Mouse (Mus musculus) kidney, postnatal 36 days (tissue): ENCODE measurements around the gene Sh3rf1.
A peak's percentile ranks its signal among the peaks of the same experiment; 100 is the strongest.
"Not testable (repeated sequence)": the region's sequence is repeated elsewhere in the genome, so short reads cannot be mapped to it uniquely, and the experiment has no call there.

Experiments used
- DNase-seq, 2 experiments: peaks; one replicate each; pipeline ENCODE4 v3.0.0; 2021 to 2022; ENCODE audit warnings: mixed read lengths in 2 of 2

Gene Sh3rf1

DNA sequence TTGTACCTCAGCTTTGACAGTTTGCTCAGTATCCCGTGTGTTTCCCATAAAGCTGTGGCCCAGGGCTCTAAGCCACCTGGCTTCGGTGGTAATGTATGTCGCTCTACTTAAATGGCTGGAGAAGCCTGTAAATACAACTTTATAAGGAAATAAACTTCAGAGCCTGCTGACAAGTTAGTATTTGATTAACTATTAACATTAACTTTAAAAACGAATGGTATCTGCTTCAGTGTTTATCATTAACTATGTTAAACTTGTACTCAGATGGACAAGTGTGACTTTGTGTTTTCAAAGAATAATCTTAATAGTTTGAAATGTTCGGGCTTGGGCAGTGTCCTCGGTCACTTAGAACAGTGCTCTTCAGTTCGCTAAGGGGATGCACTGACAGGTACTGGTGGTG, 151.5 kb downstream of the Sh3rf1 start:
- no peak for DNase-seq

DNA sequence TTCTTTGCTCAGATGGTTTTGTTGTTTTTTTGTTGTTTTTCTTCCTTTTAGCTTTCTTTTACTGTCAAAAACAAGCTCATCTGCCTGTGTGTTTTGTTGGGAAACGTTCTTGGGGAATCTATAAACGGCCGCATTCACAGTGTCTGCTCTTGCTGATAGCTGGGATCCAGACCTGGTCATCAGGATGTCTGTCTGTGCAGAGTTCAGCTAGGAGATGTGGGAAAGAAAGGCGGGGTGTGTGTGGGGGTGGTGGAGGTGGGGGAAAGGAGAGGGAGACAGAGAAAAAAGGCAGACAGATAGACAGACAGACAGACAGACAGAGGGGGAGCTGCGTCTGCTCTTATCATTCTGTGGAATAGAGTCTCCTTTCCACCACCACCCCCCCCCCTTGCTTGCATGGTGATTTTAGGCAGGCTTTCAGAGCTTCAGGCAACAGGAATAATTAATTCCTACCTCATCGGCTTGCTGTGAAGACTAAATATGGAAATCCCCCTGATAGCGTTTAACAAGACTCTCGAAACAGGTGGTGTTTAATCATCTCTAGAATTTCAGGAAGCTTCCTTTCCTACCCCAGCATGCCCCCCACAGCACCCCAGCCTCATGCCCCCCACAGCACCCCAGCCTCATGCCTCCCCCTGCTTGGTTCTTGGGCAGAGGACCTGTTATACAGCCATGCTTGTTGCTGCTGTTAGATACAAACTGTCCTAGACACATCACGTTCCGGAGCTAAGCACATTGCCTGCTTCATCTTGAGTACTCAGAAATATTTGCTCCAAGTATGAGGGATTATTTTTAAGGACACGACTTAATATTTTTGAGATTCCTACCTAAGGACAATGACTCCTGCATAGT, 155.4 kb downstream of the Sh3rf1 start:
- DNase-seq, result no peak

DNA sequence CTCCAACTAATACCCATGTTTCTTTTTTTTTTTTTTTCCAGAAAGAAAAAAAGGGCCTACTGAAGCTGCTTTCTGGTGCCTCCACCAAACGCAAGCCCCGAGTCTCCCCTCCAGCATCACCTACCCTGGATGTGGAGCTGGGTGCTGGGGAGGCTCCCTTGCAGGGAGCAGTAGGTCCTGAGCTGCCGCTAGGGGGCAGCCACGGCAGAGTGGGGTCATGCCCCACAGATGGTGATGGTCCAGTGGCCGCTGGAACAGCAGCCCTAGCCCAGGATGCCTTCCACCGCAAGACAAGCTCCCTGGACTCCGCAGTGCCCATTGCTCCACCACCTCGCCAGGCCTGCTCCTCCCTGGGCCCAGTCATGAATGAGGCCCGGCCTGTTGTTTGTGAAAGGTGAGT, 160.9 kb downstream of the Sh3rf1 start:
- DNase-seq, result peak in 1 of 2 experiments; percentile 70

DNA sequence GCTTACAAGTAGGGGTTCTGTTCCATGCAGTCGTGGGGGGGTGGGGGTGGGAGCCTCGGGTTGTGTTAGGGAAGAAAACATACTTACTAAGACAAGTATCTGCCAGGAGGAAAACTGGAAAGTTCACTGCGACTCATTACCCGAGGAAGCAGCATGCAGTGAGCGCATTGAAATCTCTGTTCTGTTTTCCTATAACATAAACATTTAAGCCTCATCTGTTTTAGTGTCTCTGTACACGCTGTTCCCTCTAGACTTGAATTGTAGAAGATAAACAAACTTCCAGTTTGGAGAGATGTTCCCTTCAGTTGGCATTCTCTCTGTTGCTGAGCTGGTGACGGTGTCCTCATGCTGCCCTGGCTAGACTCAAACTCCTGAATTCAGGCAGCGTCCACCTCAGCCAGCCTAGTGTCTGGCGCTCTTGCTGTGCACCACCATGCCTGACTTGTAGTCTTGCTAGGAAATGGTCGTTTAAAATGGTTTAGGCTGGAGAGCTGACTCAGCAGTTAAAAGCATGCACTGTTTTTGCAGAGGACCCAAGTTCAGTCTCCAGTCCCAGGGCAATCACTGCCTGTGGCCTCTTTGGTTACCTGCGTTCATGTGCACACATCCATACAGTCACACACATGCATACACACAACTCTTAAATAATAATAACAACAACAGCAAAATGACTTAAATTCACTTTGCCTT, 162.0 kb downstream of the Sh3rf1 start:
- no peak for DNase-seq

DNA sequence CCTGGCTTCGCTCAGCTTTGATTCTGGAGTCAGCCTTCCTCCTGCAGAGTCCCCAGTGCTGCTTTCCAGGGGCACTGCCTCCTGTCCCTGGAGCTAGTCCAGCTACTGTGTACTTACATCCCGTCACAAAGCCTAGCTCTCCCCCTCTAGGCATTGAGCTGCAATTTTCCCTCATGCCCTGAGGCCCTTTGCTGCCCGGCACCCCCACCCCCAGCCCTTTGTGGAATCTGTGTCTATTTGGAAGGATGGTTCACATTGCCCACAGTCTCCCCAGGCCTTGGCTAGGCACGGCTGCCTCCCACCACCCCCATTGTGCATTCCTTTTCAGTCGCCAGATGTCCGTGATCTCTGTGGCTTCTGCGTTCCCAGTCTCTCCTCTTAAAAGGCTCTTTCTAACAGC, 163.0 kb downstream of the Sh3rf1 start:
- no peak for DNase-seq

DNA sequence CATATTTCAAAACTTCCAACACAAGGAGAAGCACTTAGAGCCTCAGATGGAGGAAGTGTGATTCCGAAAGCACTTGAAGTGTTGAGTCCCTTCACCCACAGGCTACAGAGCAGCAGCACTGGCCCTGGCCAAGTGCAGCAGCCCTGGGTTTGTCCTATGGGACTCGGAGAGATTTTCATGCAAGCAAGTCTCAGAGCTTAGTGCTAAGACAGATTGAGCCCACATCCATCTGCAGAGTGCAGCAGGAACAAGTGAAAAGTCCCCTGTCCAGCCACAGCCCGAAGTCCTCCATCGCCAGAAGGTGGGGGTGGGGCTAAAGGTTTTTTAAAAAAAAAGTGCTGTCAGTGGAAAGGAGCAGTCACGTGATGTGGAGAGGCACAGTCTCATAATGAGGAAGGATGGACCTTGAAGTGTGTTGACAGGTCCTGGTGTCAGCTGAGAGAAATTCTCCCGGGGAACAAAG, 163.9 kb downstream of the Sh3rf1 start:
- peak; percentile 50 to 72 for DNase-seq

DNA sequence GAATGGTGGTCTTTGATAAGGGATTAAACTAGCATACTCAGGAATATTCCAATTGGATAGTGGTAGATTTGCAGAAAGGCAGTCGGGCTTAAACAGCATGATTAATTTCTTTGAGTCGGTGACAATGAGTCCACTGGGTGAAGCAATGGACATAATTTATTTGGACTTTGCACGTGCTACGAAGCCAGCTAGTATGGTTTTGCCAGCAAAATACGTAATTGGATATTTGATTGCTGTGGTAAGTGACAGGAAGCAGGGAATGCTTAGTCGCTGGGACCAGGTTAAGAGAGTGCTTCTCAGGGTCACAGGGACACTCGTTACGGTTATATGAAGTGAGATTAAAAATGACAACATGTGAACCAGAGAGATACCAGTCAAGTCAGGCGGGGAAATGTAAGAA, 164.7 kb downstream of the Sh3rf1 start:
- no peak for DNase-seq

DNA sequence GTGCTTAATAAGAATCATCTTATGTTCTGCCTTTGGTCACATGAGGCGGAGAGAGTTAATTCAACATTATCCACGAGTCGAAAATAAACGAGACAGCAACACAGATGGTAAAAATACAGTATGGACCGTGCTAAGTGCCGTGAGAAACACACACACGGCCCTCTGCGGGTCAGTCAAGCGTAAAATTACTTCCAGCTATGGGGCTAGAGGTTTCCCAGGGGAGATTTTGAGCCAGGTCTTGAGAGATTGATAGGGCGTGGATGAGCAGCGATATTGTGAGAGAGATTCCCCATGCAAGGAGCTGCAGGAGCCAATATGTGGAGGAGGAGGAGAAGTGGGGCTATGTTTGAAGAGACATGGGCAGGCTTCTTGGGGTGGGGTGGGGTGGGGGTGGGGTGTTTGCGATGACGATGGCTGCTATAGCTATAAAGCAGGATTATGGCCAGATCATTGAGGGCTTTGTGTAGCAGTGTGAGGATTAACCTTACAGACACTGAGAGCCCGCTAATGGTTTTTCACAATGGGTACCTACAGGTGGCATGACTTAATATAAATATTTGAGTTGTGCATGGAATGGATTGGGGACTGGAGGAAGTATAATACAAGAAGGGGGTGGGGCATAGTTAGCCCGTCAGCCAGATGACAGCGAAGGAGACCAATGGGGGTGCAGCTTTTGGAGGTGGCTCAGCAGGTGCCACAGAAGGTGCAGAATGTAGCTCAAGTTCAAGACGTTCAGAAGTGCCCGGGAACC, 166.8 kb downstream of the Sh3rf1 start:
- no peak for DNase-seq

DNA sequence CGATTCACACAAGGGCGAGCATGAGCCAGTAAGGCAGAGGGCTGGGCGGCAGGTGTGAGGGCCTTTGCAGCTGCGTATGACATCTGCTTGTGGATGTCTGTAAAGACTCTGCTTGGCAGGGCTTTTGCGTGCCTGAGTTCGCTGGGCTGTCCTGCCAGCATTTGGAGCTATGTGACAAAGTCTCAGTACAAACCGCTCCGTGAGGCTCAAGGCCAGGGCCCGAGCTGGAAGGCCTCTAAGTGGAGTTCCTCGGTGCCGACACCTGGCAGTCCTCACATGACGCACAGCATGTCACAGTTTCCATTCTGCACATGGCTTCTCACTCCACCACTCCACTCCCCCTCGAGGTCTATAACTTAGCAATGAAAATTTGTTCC, 167.4 kb downstream of the Sh3rf1 start:
- peak in 1 of 2 experiments; percentile 54 for DNase-seq

DNA sequence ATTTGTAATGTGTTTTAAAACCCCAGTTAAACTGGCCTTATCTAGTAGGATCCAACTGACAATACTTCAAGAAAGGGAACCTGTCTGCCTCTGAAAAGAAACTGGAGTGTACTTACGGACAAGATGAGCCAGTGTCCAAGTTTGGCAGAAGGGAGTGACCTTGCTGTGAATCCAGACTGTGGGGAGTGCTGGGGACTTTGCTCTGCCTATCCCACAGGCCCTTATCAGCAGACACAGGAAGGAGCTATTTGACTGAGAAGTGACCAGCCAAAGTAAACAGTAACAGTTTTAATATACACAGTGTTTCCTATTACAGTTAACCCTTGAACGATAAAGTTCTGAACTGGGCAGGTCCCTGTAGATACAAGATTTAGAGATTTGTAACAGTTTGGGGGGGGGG, 173.5 kb downstream of the Sh3rf1 start:
- no peak for DNase-seq

DNA sequence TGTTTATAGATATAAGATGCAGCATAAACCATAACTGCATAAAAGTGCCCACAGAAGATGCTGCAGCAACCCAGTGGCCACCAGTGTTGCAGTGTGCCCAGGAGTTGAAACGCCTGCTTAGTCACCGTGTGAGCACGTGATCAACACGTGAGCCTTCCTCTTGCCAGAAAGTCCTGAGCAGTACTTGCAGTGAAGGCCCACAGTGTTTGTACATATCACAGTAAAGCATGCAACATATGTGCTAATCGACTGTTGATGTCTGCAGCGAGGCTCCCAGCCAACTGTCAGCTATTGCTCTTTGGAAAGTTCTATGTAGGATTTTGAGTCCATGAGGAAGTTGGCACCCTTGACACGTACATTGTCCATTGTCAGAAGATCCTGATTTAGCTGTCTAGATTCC, 174.1 kb downstream of the Sh3rf1 start:
- DNase-seq, result peak; percentile 63 to 67

DNA sequence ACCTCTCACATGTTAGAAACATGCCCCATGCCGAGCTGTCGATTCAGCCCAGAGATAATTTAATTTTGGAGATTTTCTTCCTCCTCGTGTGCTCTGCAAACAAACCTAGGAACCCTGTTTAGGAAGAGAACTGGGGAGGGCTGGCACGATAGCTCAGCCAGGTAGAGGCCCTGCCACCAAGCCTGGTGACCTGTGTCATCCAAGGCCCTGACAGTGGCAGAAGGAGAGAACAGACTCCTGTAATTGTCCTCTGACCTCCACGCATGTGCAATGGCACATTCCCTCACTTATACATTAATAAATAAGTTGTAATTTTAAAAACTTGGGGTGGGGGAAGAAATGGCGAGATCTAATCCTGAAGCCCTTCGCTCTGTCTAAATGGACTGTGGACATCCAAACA, 179.2 kb downstream of the Sh3rf1 start:
- DNase-seq, result no peak

DNA sequence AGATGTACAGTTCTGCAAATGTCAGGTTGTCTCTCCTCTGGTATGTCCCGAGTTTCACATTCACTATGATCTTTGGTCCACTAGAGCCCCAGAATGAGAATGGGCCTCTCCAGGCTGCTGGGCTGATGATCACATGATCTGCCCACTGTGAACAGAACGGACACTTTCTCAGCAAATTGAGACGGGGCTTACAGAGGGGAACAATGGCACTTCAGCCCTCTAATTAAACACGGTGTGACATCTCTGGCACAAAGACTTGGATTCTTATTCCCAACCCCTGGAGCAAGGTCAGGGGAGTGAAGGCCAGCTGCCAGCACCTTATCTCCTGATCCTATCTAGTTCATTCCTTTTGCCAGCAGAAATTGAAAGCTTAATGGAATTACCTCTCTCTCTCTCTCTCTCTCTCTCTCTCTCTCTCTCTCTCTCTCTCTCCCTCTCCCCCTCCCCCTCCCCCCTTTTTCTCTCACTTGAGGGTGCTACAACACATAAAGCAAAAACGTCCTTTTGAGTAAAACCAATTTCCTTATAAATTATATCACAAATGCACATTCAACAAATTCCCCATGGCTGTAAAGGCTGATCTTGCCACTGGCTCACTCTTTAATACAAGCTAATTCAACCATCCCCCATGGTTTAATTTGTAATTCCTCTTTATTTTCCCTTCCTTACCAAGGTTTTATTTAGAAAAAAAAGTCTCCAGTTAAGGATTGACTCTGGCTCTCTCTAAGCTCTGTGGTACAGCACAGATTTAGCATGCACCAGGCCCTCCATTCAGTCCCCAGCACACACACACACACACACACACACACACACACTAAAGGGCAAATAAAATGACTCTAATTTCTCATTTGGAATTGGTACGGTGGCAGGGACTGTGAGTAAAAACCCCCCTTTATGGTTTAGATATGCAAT, 179.8 kb downstream of the Sh3rf1 start:
- peak; percentile 38 to 49 for DNase-seq

DNA sequence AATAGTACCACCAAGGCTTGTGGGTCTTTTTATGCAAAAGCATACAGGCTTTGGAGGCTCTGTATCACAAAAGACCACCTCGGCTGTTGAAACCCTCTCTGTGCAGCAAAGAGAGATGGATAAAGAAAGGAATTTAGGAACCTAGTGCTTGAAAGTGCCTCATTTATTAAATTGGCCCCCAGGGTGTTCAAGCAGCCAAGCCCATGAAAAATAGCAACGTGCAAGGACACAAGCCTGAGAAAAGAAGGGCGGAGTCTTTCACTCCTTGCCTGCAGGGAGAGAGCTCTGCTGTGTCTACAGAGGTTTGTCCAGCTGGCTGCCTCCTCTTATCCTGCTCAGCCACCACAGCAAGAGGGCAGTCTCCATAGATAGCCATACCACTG, 180.5 kb downstream of the Sh3rf1 start:
- DNase-seq, result peak in 1 of 2 experiments; percentile 12

DNA sequence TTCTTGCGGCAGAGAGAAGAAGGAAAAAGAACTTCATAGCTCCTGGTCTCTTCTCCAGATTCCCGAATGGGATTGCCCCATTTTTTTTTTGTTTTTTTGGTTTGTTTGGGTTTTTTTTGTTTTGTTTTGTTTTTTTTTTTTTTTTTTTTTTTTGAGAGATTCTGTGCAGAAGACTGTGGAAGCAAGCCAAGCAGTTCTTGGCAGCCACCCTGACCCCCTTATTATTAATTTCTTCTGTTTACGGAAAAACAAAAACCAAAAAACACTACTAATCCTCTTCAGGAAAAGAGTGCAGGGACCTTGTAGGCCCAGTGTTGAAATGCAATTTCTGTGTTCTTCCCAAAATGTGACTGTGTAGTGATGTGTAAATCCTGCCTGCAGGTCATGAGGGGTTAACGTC, 185.4 kb downstream of the Sh3rf1 start:
- DNase-seq, result peak in 1 of 2 experiments; percentile 43

DNA sequence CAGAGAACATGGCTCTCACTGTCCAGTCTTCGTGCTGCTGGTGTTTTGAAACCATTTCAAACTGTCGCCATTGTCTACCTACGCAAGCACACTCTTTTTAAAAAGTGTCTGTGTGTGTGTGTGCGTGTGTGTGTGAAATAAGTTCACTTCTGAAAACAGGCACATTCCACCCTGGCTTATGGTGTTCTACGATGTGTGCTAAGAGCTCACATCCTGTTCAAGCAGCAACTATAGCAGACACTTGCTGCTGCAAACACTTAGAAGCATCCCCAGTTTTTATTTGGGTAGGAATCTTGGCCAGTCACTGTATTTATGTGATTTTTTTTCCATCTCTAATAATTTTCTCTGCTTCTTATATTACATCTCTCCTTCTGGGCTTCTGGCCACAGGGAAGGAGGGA, 186.0 kb downstream of the Sh3rf1 start:
- not testable (repeated sequence) for DNase-seq

DNA sequence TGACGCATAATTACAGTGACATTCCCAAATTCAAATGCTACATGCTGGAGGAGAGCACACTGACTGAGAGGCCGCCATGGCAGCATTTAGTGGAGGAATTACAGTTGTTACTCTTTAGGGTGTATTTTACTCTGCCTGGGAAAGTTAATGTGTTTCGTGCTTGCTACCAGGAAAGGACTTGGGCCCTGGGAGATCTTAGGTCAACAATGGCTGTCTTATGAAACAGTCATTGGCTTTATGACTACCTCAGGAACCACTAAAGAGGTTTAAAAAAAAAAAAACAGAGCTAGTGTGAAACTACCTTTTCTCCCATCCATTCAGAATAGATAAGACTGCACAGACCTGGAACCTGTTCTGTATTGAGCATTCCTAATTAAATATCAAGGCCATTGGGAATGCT, 195.8 kb downstream of the Sh3rf1 start:
- no peak for DNase-seq

DNA sequence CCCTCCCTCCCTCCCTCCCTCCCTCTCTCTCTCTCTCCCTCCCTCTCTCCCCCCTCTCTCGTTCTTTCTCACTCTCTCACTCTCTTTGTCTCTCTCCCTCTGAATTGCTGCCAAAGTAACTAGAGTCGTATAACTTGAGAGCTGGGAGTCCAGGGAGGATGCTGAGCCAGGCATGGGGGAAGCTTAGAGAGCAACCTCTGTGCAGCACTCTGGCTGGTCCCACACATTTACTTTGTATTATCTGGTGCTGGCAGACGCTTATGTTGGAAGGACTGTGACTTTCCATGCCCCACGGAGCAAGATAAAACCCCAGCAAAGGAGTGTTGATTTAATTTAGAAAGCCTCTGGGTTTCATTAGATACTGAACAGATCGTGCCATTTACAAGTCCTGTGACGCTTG, 196.5 kb downstream of the Sh3rf1 start:
- DNase-seq, result no peak

DNA sequence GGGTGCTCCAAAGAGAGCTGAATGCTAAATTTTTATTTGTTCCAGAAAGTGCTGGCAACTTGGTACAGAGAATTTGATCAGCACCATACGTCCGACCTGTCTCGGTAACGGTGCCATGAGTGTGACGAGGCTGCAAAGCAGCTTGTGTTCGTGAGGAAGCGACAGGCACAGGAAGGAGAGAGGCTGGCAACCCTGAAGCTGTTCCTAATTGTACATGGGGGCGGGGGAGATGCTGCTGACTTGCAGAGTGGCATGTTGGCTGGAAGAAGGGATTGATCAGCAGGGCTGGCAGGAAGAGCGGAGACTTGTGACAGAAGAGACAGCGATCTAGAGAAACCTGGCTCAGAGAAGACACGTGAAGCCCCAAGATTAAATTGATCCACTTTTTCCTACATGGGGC, 197.9 kb downstream of the Sh3rf1 start:
- no peak for DNase-seq

DNA sequence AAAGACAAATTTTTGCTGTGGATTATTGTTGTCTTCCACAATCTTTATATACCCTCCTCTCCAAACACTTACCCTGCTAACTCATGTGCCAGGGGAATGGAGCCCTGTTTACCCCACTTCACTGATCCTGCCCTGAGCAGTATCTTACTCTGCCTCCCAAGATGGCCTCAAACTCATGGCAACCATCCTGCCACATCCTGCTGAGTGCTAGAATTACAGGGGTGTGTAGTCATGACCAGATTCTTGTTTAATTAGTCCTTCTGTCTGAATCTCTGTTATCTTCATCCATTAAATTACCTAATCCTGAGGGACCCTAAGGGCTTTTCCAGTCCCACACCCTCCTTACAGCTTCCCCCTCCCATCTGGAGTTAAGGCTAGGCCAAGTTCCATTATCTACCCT, 201.5 kb downstream of the Sh3rf1 start:
- no peak for DNase-seq

DNA sequence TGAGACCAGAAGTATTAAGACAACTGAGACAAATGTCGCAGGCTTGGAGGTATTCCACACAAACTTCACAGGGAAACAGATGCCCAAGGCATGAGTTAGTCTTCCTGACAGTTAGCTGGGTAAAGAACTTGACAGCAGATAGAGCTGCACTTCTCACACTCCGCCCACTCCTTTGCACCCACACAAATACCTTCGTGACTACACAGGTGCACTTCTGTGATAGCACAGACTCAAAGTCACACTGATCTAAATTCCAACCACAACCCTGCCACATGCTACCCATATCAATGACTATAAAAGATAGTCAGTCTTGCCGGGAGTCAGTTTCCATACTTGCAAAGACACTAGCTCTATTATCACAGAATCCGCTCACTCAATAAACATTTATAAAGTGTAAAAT, 202.4 kb downstream of the Sh3rf1 start:
- no peak for DNase-seq

DNA sequence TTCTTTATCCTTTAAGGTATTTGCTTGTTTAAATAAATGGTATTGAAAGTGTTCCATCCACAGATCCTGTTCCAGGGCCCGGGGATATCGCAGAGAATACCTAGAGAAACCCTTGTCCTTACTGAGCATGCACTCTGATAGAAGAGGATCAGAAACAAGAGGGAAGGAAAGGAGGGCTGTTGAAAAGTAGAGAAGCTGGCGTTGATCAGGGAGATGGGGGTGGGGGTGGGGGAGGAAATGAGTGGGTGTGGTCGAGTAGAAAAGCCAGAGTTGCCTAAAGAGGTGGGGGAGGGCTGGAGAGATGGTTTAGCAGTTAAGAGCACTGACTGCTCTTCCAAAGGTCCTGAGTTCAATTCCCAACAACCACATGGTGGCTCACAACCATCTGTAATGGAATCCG, 203.0 kb downstream of the Sh3rf1 start:
- DNase-seq, result no peak
